Mouse (Mus musculus) adrenal gland, adult 18-20 months (tissue): ENCODE measurements around the gene Arl15. TPM values are rescaled to one million over a fixed set of nuclear protein-coding genes. Genes with fewer than 3 reads are reported as not detected.
A peak's percentile ranks its signal among the peaks of the same experiment; 100 is the strongest.

Experiments
- DNase-seq, 2 experiments: peaks; one replicate each; pipeline ENCODE4 v3.0.0; 2021 to 2022; ENCODE audit warnings: low spot score in 2 of 2
- total RNA-seq, 2 experiments: library from RNA; stranded (reverse); gene quantifications; 1 replicate in 1 of 2; 2 replicates in 1 of 2; pipeline ENCODE4 v1.2.3; 2021

Arl15 gene
- total RNA-seq, 2 experiments from 2014 or later: 27.3 to 30.0 TPM

DNA sequence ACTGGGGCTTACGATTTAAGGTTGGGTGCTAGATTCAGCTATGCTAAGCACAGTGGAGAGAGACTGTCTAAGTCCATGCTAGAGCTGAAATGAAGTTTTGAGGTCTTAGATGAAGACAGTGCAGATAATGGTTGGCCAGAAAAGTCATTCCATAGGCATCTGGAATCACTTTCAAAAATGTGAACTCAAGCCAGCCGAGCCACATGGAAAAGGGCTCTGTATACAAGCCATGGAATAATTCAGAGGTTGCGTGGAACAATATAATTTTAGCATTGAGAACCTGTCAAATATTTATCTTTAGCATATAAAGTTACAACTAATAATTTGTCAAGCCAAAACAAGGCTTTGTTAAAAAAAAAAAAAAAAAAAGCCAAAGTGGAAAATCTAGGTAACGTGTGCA lies 182.6 kb downstream of the Arl15 start:
- no peak for DNase-seq

DNA sequence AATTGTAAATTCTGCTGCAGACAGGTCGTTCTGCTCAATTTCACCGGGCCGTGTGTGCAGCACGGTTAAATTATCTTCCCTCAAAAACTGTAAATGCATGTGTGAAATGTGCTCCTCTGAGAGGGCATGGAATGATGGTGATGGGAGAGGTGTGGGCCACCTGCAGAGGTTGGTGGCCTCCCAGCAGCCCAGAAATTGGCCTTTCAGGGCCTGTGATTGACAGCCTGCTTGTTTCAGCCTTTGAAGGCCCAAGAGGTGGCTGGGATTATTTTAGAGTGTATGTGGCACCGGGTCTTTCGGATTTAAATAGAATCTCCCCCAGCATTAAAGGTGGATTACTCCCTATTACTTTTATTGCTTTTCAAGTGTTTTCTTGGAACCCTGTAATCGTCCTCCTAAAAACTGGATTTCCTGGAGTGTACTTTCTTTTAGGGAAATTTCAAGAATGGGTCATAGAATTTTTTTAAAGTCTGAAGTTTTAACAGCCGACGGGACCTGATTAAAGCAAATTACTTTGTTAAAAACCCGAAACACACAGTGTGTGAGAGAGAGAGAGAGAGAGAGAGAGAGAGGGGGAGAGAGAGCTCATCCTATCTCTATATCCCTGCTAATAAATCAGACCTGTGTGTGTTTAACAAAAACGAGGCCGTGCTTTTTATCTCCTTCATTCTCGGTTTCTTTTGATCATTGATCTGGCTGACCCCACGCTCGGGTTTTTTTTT lies 186.6 kb downstream of the Arl15 start:
- DNase-seq: no peak

DNA sequence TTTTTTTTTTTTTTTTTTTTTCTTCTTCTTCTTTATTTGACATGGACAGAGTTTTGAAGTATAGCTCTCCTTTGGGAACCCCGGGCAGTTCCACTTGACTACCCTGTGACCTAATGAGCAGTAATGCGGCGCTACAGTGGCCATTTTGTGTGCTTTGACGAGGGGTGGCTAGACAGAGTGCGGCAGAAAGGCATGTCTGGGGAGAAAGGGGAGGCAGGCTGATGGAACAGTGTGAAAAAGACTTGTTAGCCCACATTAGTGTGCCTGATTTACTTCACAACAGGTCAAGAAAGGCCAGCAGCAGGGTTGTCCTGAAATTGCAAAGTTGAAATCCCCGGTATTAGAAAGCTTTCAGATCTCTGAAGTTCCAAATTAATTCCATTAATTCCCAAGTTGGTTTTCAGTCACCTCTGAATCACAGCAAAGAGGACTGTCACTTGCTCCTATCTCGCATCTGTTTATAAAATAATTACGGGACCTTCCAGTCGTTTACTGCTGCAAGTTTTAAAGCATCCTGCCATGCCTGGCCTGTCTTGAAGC lies 187.2 kb downstream of the Arl15 start:
- no peak for DNase-seq

DNA sequence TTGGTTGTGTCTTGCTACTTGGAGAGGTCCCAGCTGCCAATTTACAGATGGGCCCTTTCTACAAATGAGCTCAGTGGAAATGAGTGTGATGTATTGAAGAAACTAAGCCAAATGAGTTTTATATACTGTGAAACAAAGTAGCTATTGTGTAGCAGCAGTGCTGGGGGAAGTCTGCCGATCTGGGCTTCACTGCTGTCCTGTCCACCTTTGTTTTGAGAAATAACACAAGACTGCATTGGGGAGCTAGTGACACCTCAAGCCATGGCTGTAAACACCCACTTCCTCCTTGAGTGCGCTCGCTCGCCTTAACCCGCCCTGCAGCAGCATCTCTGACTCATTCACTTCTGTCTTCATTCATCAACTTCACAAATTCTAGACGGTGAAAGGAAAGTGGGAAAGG lies 189.3 kb downstream of the Arl15 start:
- no peak for DNase-seq

GRCm38 (mm10) chr13:113984491-113984890 lies 190.2 kb downstream of the Arl15 start:
- no peak for DNase-seq

GRCm38 (mm10) chr13:113986864-113987562 lies 192.7 kb downstream of the Arl15 start:
- peak; percentile 44 to 55 for DNase-seq

DNA sequence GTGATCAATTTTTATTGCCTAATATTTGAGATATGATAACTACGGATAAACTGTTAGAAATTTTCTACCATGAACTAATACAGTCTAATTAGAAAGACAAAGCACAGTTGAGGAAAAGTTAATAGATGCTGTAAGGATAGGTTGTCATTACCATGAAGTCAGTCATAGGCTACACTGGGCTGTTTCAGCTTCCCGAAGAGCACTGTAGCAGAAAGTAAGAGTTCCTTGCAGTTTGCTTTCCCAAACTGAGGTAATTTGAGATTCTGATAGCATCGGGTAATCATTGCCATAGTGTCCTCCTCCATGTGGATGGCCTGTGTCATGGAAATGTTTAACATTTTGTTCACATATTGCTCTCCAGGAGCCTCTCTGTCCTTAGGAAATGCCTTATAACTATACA lies 195.9 kb downstream of the Arl15 start:
- DNase-seq: no peak

- no peak for DNase-seq
Observed at GRCm38 (mm10) chr13:113990701-113991100, 196.4 kb downstream of the Arl15 start.

DNA sequence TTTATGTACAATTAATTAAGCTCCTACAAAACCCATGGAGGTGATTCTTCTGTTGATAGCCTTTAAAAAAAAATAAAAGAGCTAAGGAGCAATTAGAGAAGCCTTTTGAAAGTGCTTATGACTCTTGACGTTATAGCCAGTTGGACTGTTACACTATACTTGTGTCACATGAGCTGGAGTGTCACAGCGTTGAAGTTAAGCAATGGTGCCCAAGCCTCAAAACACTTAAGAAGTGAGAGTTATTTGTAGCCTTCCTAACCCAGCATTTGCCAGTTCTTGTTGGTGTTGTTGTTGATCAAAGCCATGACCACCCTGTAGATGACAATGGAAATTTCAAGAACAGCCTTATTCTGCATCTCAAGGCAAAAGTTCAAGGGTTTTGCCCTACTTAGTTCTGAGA lies 198.8 kb downstream of the Arl15 start:
- DNase-seq: no peak

DNA sequence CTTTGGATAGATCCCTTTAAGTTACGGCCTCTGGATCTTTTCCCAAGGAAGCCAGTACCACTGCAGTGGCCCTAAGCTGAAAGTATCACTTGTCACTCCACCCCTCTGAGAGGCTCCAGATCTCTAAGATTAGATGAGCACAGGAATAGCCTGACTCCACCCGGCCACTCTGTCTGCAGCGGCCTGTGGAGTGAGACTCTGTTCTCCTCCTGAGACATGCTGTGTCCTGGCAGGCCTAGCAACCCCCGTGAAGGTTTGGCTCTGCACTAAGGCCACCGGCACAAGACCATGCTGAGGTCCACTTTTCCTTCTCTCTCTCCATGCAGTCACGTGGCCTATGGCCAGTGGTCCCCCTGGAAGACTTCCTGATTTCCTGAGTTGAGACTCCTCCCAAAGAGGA lies 200.3 kb downstream of the Arl15 start:
- DNase-seq: no peak

DNA sequence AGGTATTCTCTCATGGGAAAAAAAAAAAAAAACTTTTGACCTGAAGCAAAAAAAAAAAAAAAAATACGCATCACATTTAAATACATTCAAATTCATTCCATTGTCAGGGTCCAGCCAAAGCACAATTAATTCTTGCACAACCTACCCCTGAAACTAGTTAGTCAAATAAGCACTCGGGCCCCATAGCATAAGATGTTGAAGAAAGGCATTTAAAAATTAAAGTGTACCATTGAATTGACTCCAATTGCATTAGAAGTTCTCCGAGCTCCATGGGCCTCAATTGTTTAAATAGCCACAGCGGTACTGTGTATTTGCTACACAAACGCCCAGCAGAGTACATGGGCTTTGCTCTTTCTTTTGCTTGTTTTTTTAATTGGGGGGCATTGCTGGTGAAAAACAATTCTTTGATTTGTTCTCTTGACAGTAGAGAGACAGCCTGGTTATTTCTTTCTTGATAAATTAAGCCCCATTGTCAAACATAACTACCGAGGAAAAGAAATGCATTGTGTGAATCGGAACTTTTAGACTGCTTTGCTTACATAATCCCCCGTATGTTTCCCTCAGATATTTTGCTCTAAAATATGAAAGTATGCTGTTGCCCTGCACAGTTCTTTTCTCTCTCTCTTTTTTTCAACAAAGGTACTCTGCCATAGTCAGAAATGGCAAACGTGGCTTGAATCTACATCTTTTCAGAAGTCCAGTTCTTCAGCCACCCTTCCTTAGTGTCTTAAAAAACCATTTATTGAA lies 201.4 kb downstream of the Arl15 start:
- DNase-seq: no peak

DNA sequence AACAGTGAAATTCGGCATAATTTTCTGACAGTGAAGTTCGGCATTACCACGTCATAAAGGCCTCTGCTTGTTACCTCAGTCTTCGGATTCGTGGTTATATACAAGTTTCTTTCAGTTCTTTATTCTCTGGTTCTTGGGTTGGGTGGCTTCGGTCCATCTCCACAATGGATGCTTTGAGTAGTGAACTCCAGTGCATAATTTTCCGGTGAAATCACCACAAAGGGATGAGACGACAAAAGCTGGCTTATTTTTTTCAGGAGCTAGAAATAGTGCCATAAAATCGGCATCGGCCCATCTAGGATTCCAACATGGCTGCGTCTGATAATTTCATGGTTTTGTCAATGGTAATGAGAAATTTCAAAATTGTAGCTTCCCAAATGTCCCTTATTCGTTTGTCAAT lies 204.5 kb downstream of the Arl15 start:
- DNase-seq: no peak

GRCm38 (mm10) chr13:114003463-114003862 lies 209.2 kb downstream of the Arl15 start:
- no peak for DNase-seq

- no peak for DNase-seq
Observed at GRCm38 (mm10) chr13:114004191-114004590, 209.9 kb downstream of the Arl15 start.

GRCm38 (mm10) chr13:114009786-114010185 lies 215.5 kb downstream of the Arl15 start:
- no peak for DNase-seq

DNA sequence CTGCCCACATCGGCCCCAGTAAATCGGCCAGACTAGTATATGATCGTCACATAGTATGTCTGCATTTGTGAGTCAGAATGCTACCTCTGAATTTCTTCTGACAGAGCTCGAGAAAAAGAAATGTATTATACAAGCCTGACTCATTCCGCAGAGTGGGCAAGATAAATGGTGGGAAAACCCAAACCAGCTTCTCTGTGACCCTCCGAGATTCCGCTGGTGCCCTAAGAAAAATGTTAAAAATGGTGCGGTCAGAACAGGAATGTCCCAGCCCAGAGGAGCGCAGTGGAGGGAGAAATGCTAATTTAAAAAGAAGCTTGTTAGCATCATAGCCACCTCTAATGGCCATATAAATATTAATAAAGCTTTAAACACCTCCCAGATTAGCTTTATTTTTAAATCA lies 216.2 kb downstream of the Arl15 start:
- no peak for DNase-seq

- no peak for DNase-seq
Observed at GRCm38 (mm10) chr13:114011019-114011418, 216.7 kb downstream of the Arl15 start.

DNA sequence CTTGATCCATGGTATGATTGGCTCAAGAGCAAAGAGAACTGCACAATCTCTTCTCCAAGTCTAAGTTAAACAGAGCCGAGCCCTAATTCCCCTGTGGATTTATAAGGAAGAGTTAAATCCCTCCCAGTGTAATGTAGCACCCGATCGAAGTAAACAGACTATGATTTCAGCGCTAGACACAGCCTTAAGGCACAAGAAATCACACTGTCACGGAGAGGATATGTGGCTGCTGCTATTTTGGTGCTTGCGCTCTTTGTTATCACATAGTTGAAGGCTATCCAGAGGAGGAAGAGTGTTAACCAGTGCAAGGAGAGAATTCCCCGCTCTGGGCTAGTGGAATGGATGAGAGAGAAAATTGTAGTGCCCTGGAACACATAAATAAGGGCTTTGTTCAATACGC lies 223.6 kb downstream of the Arl15 start:
- DNase-seq: no peak

- no peak for DNase-seq
Observed at GRCm38 (mm10) chr13:114023541-114023940, 229.2 kb downstream of the Arl15 start.

GRCm38 (mm10) chr13:114026306-114026705 lies 232.0 kb downstream of the Arl15 start:
- no peak for DNase-seq

- no peak for DNase-seq
Observed at GRCm38 (mm10) chr13:114026751-114027150, 232.4 kb downstream of the Arl15 start.

DNA sequence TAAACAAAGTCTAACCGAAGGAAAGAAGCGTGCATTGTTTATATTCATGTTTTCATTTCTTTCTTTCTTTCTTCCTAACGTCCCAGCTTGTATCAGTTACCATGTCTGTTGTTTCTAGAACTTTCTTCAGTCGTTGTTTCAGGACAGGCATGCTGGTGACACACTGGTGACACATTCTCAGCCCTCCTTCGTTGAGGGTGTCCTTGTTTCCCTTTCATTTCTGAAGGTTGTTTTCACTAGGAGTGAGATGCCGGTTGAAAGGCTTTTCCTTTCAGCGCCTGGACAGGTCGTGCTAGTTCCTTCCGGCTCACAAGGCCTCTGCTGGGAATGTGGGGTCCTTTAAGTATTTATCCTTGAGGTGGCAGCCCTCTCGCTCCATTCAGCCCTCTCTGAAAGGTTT lies 253.8 kb downstream of the Arl15 start:
- peak in 1 of 2 experiments; percentile 9 for DNase-seq
